Mouse (Mus musculus): ENCODE measurements at regions not wholly inside any gene's neighbourhood (a gene's known extent, or its start where the extent isn't known, plus 50 kb on each side); places are given as distances from the start of the nearest gene placed in this dataset.

DNA sequence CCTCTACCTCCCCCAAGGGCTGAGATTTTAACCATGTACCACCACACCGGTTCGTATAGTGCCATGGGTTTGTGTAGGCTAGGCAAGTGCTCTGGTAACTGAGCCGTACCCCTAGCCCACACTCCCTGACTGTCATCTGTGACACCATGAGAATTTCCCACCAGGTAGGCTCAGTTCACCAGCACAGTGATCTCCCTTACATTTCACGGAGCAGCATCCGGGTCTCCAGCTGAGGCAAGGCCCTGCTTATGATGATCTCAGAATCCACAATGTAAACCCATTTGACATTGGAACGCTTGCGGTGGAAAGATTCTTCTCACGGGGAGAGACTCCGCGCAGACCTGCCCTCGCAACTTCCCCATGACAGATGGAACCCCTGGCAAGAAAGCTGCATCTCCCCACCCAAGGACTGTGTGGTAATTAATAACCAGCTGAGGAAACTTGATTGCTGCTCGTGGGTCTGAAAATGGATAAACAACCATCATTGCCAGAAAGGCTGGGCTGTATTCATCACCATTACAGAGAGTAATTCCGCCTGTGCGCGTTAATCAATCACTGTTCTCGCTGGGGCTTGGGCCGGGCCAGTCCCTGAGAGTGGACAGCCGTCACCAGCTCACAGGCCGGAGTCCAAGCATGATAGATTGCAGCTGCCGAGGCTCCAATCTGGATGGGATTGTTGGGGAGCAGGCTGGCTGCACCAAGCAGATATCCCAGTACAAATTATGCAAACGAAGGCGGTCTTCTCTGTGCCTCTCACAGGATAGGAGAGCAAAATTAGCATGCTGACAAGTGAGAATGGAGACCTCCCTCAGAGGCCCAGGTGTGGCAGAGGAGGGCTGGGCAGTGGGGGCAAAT lies 492.3 kb downstream of the Fam19a5 start:
- no peaks in the 10 kb centered on the region for H3K36me3 ChIP-seq (ENCODE audit: control insufficient read depth in 1 of 2, insufficient read depth in 2 of 2, low read length in 2 of 2)
- no peaks in the 10 kb centered on the region for H3K9me3 ChIP-seq (replicated peaks; ENCODE audit: insufficient read depth, low read length)
- TF ChIP-seq ZC3H11A (IDR thresholded peaks at IDR 0.05; ENCODE audit: low read depth, low read length), result no peak
- no peak for TF ChIP-seq ETS1 (IDR thresholded peaks at IDR 0.05; ENCODE audit: low read depth, low read length)
- TF ChIP-seq CTCF (IDR thresholded peaks at IDR 0.05 in 2 of 3, conservative IDR thresholded peaks at IDR 0.05 in 1 of 3; ENCODE audit: control insufficient read depth in 1 of 3, insufficient read depth in 1 of 3, low read depth in 2 of 3, low read length in 3 of 3, poor library complexity in 1 of 3, severe bottlenecking in 1 of 3), result no peak
- no peak for TF ChIP-seq KAT2A (conservative IDR thresholded peaks at IDR 0.05; ENCODE audit: low read depth, low read length)
- TF ChIP-seq MAZ (IDR thresholded peaks at IDR 0.05; ENCODE audit: low read depth, low read length), result no peak
- no peak for TF ChIP-seq GATA1 (IDR thresholded peaks at IDR 0.05; ENCODE audit: low read depth, low read length)
- TF ChIP-seq BHLHE40 (IDR thresholded peaks at IDR 0.05; ENCODE audit: borderline replicate concordance, low read depth, low read length), result no peak
- TF ChIP-seq HCFC1 (IDR thresholded peaks at IDR 0.05; ENCODE audit: low read depth, low read length), result no peak
- no peak for TF ChIP-seq MAFK (IDR thresholded peaks at IDR 0.05; ENCODE audit: borderline replicate concordance, low read depth, low read length)
- no peak for TF ChIP-seq NELFE (IDR thresholded peaks at IDR 0.05; ENCODE audit: low read depth, low read length)
- no peak for TF ChIP-seq SIN3A (IDR thresholded peaks at IDR 0.05; ENCODE audit: low read length)
- TF ChIP-seq MXI1 (IDR thresholded peaks at IDR 0.05; ENCODE audit: low read depth, low read length), result no peak
- no peak for TF ChIP-seq MEF2A (IDR thresholded peaks at IDR 0.05; ENCODE audit: extremely low read depth, insufficient replicate concordance, low read depth, low read length, poor library complexity, severe bottlenecking)
- TF ChIP-seq TAL1 (IDR thresholded peaks at IDR 0.05; ENCODE audit: low read length), result no peak
- no peak for TF ChIP-seq ZMIZ1 (IDR thresholded peaks at IDR 0.05; ENCODE audit: low read depth, low read length)
- no peak for TF ChIP-seq TBP (IDR thresholded peaks at IDR 0.05; ENCODE audit: low read depth, low read length)
- TF ChIP-seq TCF12 (IDR thresholded peaks at IDR 0.05; ENCODE audit: low read depth, low read length), result no peak
- H3K79me2 ChIP-seq (ENCODE audit: control insufficient read depth, insufficient read depth, low read length, poor library complexity), result no peaks in the 10 kb centered on the region
- H3K27me3 ChIP-seq (ENCODE audit: control insufficient read depth in 1 of 2, insufficient read depth in 2 of 2, low read length in 2 of 2), result no peaks in the 10 kb centered on the region
- no peaks in the 10 kb centered on the region for H3K4me1 ChIP-seq (ENCODE audit: control insufficient read depth in 1 of 2, insufficient read depth in 2 of 2, low read length in 2 of 2)
- no peak overlapping the region for H3K27ac ChIP-seq (ENCODE audit: control insufficient read depth, low read depth, low read length)
- no peak for DNase-seq (ENCODE audit: low read depth, low spot score)
- no peak overlapping the region for H3K9ac ChIP-seq (ENCODE audit: control insufficient read depth, low read depth, low read length, poor library complexity, severe bottlenecking)
- H3K4me3 ChIP-seq (ENCODE audit: control insufficient read depth in 1 of 2, insufficient read depth in 1 of 2, low read depth in 2 of 2, low read length in 2 of 2), result no peak overlapping the region

DNA sequence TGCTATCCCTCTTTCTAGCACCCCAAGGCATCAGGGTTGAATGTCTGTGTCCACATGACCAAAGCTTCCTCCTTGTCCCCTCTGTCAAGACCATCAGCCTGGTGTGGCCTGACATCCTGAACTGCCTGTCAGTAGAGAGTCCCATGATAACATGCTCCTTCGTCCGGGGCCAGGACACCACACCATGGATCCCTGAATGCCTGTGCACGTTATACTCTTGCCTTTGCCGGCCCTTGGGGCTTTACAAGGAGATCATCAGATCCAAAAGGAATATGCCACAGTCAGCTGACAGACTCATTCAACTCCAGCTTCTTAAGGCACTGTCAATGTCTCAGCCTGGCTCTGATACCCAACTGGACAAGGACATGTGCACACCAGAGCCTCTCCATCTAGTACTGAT lies 493.5 kb downstream of the Fam19a5 start:
- no peak overlapping the region for H3K4me3 ChIP-seq (ENCODE audit: control insufficient read depth in 1 of 2, insufficient read depth in 1 of 2, low read depth in 2 of 2, low read length in 2 of 2)
- H3K9ac ChIP-seq (ENCODE audit: control insufficient read depth, low read depth, low read length, poor library complexity, severe bottlenecking), result no peak overlapping the region
- no peaks in the 10 kb centered on the region for H3K27me3 ChIP-seq (ENCODE audit: control insufficient read depth in 1 of 2, insufficient read depth in 2 of 2, low read length in 2 of 2)
- H3K9me3 ChIP-seq (replicated peaks; ENCODE audit: insufficient read depth, low read length), result no peaks in the 10 kb centered on the region
- no peak for TF ChIP-seq SIN3A (IDR thresholded peaks at IDR 0.05; ENCODE audit: low read length)
- TF ChIP-seq MAX (IDR thresholded peaks at IDR 0.05; ENCODE audit: low read length), result no peak
- no peak for TF ChIP-seq ETS1 (IDR thresholded peaks at IDR 0.05; ENCODE audit: low read depth, low read length)
- TF ChIP-seq USF1 (IDR thresholded peaks at IDR 0.05; ENCODE audit: low read depth, low read length), result no peak
- TF ChIP-seq NRF1 (IDR thresholded peaks at IDR 0.05; ENCODE audit: insufficient read depth, low read depth, low read length, poor library complexity, severe bottlenecking), result no peak
- no peak for TF ChIP-seq TCF12 (IDR thresholded peaks at IDR 0.05; ENCODE audit: low read depth, low read length)
- no peak for TF ChIP-seq TAL1 (IDR thresholded peaks at IDR 0.05; ENCODE audit: low read length)
- no peak for TF ChIP-seq NELFE (IDR thresholded peaks at IDR 0.05; ENCODE audit: low read depth, low read length)
- no peak for TF ChIP-seq GATA1 (IDR thresholded peaks at IDR 0.05; ENCODE audit: low read depth, low read length)
- no peak for TF ChIP-seq EP300 (IDR thresholded peaks at IDR 0.05; ENCODE audit: low read depth in 1 of 2, low read length in 2 of 2)
- no peak for TF ChIP-seq SMC3 (IDR thresholded peaks at IDR 0.05; ENCODE audit: low read depth, low read length)
- TF ChIP-seq JUND (IDR thresholded peaks at IDR 0.05; ENCODE audit: low read depth, low read length), result no peak
- no peak for TF ChIP-seq BHLHE40 (IDR thresholded peaks at IDR 0.05; ENCODE audit: borderline replicate concordance, low read depth, low read length)
- TF ChIP-seq POLR2A (IDR thresholded peaks at IDR 0.05; ENCODE audit: control insufficient read depth in 1 of 2, insufficient read depth in 1 of 2, low read depth in 1 of 2, low read length in 2 of 2, poor library complexity in 1 of 2), result no peak
- TF ChIP-seq MYB (IDR thresholded peaks at IDR 0.05; ENCODE audit: low read depth, low read length), result no peak
- no peak for TF ChIP-seq E2F4 (IDR thresholded peaks at IDR 0.05; ENCODE audit: borderline replicate concordance, low read depth, low read length)
- TF ChIP-seq CHD1 (IDR thresholded peaks at IDR 0.05; ENCODE audit: low read depth, low read length), result no peak
- no peak for TF ChIP-seq ELF1 (IDR thresholded peaks at IDR 0.05; ENCODE audit: low read depth, low read length)
- no peak overlapping the region for H3K27ac ChIP-seq (ENCODE audit: control insufficient read depth, low read depth, low read length)
- H3K36me3 ChIP-seq (ENCODE audit: control insufficient read depth in 1 of 2, insufficient read depth in 2 of 2, low read length in 2 of 2), result no peaks in the 10 kb centered on the region
- H3K4me1 ChIP-seq (ENCODE audit: control insufficient read depth in 1 of 2, insufficient read depth in 2 of 2, low read length in 2 of 2), result no peaks in the 10 kb centered on the region
- DNase-seq (ENCODE audit: low read depth, low spot score), result no peak
- no peaks in the 10 kb centered on the region for H3K79me2 ChIP-seq (ENCODE audit: control insufficient read depth, insufficient read depth, low read length, poor library complexity)
